Mouse (Mus musculus): ENCODE data around the gene Aldoc. TPM values are rescaled to one million over a fixed set of nuclear protein-coding genes. Genes with fewer than 3 reads are reported as not detected.

Aldoc gene
- total RNA-seq, 2 experiments from 2014 or later = 852 to 862 TPM

DNA sequence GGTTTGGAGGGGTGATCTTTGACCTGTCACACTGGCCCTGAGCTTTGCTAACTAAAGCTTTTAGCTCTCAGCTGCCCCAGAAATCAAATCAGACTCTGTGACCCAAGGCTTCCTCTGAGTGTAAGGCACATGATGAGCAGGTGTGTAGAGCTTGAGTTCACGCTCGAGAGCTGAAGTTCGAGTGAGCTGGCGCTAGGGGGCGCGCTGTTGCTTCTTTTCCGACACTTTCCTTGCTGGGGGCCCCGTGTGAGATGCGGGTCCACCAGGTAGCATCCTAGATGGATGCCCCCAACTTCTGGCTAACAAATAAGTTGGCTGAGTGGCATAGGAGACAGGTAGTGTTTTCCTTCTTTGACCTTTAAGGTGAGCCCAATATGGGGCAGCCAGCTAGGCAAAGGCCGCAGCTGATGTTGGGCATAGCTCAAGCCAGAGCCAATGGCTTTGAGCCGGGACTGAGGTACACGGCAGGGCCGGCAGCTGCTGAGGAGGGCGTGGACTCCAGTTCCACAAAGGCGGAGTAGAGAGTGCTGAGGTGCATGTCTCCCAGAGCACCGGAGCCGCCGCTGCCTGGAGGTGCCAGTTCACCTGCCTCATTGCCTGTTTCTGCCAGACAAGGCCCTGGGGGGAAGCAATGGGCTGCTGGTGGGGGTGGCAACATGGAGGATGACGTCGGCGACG is 35.7 kb downstream of the Aldoc start:
- peak in 1 of 2 experiments; percentile 54 for DNase-seq (ENCODE audit: extremely low spot score in 1 of 2, low spot score in 1 of 2)

DNA sequence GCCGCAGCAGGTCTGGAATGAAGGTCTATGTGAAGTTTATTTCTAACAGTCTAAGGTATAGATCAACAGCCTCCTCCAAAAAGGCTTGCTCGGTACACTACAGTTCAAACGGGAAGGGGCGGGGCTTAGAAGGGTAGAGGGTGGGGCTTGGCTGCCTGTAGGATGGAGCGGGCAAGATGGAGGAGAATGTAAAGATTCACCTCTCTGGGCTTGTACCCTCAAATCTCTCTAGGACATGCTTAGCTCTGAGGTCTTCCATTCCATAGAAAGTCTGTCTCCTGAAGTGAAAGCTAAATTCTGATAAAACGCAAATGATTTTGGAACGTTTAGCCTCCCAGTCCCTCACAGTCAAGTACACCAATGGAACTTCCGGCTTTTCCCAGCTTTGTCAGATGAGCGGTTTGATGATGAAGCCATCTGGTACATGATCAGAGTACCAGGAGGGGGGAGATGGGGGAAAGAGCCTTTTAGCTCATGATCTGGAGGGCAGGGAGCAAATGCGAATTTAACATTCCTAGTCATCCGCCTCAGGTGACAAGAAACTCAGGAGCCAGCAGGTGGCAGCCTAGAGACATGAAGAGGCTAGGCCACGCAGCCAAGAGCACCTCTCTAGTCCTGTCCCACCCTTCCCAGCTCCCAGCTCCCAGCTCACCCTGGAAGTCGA is 37.5 kb downstream of the Aldoc start:
- peak; percentile 58 to 86 for DNase-seq (ENCODE audit: extremely low spot score in 1 of 2, low spot score in 1 of 2)

DNA sequence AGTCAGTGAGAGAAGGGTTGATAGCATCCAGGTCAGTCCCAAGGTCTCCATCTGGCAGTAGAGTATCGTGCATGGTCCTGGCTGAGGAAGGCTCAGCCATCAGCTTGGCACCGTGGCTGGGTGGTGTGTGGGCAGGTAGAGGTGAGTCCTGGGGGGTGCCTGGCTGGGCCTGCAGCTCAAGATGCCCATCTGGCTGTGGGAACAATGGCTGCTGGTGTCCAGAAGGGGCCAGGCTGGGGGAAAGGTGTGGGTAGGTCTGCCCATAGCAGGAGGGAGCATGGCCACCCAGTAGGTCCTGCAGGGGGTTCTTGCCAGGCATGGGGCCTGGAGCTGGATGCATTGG is 38.0 kb downstream of the Aldoc start:
- DNase-seq (ENCODE audit: extremely low spot score in 1 of 2, low spot score in 1 of 2) = no peak

DNA sequence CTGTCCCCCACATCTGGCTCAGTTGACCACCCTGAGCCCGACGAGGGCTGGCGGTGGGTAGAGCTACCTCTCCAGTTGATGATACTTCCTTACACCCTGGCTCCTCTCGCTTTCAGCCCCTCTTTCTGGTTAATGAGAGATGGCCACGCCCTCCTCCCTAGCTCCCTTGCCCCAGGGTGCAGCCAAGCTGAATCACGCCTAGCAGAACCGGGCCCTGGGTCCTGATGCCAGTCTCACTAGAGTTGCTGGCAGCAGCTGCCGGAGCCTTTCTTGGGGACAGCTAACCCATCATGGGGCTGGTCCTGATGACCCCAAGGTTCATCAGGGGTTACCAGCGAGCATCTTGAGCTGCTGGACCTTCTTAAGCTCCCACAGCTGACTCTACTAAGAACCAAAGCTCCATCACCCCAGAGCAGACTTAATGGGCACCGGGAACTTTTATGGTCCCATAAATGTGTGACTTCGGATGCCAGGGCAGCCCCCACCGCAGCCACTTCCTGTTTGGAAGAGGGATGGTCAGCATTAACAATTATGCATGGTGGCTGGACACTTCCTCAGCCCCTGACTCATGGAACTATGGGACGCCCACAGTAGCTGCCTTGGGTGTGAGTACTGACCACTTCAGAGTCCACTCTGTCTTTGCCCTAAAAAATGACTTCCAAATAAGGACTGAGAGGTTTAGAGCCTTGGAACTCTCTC is 40.7 kb downstream of the Aldoc start:
- DNase-seq (ENCODE audit: extremely low spot score in 1 of 2, low spot score in 1 of 2) = no peak

DNA sequence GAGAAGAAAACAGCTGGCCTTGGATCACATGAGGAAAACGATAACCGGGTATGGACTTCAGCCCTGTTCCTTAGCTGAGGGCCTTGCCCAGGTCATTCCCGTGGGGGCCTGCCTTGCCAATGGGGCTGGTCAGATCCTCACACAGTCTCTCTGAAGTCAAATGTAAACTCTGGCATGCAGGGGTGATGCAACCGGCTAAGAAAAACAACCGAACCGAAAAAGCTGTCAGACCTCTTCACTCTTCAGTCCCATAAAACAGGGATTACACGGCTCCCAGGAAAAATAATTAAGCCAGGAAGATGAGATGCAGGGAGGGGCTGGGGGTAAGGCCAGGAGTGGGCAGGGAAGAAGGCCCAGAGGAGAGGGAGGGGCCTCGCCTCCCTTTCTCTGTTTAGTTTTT is 41.3 kb downstream of the Aldoc start:
- no peak for DNase-seq (ENCODE audit: extremely low spot score in 1 of 2, low spot score in 1 of 2)

DNA sequence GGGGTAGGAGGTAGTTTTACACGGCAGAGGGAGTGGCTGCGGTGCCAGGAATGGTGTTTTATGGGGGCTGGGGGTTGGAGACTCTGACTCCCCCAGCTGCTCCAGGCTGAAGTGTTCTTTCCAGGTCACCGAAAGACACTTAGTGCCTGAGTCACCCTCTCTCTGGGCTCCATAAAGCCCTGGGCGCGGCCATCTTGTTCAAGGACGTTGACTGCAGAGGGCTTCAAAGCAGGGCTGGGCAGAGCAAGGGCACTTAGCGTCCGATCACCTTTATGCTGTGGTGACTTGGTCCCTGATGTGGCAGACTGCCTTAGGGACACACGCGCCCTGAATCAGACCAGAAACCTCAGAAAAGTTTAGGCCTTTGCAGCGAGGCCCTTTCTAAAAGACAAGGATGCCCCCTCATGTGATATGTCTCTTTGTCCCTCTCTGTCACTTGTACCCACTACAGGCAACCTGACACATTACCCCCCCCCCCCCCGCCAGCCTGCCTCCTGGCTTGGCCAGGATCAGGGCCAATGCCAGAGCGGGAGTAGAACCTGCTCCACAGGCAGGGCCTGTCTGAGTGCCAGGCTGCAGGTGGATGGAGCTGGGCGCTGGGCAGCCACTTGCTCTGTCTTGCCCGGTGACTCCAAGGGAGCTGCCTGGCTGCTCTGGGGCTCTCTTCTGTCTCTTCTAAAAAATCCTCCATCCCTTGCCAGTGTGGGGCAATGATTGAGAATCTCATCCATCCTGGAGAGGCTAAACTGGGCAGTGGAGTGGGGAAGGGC is 44.9 kb downstream of the Aldoc start:
- no peak for DNase-seq (ENCODE audit: extremely low spot score in 1 of 2, low spot score in 1 of 2)

DNA sequence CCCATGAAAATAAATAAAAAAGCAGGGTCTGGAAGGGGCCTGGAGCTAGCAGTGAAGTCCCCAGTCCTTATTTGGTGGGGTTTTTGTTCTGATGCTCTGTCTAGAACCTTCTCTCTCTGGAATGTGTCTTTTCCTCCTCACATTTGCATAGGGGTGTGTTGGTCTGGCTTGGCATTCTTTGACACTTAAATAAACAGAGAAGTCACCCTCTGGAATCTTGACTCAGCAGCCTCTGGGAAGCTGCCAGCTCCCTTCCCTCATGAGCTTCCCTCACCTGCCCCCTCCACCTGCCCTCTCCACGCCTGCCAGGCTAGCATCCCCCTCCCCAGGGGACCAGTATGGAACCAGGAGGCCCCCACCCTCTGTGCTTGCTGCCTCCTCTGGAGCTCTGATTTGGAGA is 47.6 kb downstream of the Aldoc start:
- DNase-seq (ENCODE audit: extremely low spot score in 1 of 2, low spot score in 1 of 2) = no peak

DNA sequence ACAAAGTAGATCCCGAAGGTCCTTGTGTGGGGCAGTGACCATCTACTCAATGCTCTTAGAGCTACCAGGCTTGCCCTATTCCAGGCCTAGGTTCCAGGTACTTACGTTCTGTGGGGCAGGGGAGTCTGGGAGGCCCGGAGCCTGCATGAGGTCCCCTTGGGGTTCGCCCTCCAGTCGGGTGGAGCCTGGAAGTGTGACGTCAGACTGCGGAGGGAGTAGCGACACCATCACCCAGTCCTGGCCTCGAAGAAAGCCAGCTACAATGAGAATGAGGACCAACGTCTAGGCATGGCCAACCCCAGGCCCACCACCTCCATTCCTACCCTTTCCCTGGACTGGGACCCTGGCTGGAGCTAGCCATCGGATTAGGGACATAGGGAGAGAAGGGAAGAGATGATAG is 48.9 kb downstream of the Aldoc start:
- DNase-seq (ENCODE audit: extremely low spot score in 1 of 2, low spot score in 1 of 2) = no peak

DNA sequence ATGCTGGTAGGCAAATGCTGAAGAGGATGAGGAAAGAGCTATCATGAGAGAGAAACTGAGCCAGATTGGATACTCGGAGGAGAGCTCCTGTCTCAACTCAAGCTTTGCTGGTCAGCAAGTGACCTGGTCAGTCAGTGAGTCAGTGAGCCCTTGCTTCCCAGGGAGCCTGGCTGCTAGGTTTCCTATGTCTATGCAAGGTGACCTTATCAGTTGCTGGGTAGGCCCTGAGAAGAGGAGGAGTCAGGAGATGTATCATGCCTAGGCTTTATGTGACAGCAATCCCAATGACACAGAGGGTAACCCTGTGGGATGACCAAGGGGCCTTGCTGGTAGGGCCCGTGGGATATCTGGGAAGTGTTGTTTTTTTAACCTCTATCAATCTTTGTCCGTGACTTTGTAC is 49.4 kb downstream of the Aldoc start:
- no peak for DNase-seq (ENCODE audit: extremely low spot score in 1 of 2, low spot score in 1 of 2)

DNA sequence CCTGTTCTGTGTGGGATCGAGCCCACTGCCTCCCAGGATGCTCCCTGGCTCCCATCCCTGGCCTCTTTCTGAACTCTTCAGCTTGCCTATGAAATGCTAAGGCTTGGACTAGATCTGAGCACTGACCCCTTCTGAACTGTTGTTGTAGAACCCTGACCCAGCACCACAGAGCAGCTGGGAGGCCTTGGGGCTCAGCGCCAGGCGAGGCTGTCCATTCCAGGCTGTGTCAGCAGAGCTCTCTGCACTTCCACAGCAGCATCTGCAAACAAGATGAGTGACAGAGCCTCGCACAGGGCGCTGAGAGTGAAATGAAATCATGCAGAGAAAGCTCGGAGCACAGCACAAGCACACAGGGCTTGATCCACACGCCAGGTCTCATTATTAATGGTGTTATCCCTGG is 49.8 kb downstream of the Aldoc start:
- DNase-seq (ENCODE audit: extremely low spot score in 1 of 2, low spot score in 1 of 2) = no peak

DNA sequence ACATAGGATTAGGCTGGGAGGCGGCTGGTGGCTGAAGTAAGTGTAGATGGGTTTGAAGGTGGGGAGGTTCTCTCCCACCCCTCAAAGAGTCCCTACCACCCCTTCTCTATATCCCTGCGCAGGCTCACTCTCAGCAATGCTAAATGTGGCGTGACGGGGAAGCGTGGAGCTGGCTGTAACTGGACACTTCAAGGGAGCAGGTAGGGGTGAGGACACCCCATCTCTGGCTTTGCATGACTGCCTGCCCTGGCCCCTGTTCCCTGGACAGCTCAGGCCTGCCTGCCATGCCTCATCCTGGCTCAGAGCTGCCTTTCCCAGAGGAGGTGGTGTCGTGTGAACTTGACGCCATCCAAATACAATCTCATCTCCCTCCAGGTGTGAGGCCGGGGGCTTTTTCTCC is 51.4 kb downstream of the Aldoc start:
- no peak for DNase-seq (ENCODE audit: extremely low spot score in 1 of 2, low spot score in 1 of 2)

Other genes starting within 250 kb of the Aldoc start
- gene Eral1, start 242.6 kb upstream of the Aldoc start, total RNA-seq (2021) = 10 to 100 TPM; 18.6 to 21.1 TPM
- gene Fam222b, start 228.3 kb upstream of the Aldoc start, total RNA-seq (2021) = 10 to 100 TPM; 27.6 to 33.4 TPM
- gene Traf4, start 157.4 kb upstream of the Aldoc start, total RNA-seq (2021) = 10 to 100 TPM; 16.1 to 19.9 TPM
- 1 to 10 TPM; 3.1 to 3.3 TPM for gene Nek8, start 146.3 kb upstream of the Aldoc start, total RNA-seq (2021)
- 10 to 100 TPM; 23.8 to 29.7 TPM for gene Tlcd1, start 146.3 kb upstream of the Aldoc start, total RNA-seq (2021)
- gene Rpl23a, start 139.4 kb upstream of the Aldoc start, total RNA-seq (2021) = 100 to 1,000 TPM; 678 to 771 TPM
- gene Rab34, start 134.5 kb upstream of the Aldoc start, total RNA-seq (2021) = 10 to 100 TPM; 26.1 to 37.3 TPM
- gene Proca1, start 129.6 kb upstream of the Aldoc start, total RNA-seq (2021) = 1 to 10 TPM; 5.0 to 5.4 TPM
- gene Sdf2, start 77.2 kb upstream of the Aldoc start, total RNA-seq (2021) = 10 to 100 TPM; 61.1 to 69.4 TPM
- gene Supt6, start 77.0 kb upstream of the Aldoc start, total RNA-seq (2021) = 100 to 1,000 TPM; 110 to 123 TPM
- gene 2610507B11Rik, start 61.2 kb upstream of the Aldoc start, total RNA-seq (2021) = 100 to 1,000 TPM; 193 to 209 TPM
- 1 to 10 TPM; 4.0 to 5.6 TPM for gene BC030499, start 32.1 kb upstream of the Aldoc start, total RNA-seq (2021)
- gene Spag5, start 21.4 kb upstream of the Aldoc start, total RNA-seq (2021) = 1 to 10 TPM; 4.2 to 4.6 TPM
- 10 to 100 TPM; 62.2 to 65.8 TPM for gene Pigs, start 5.4 kb downstream of the Aldoc start, total RNA-seq (2021)
- 10 to 100 TPM; 29.6 to 32.5 TPM for gene Unc119, start 20.5 kb downstream of the Aldoc start, total RNA-seq (2021)
- not detected for gene Foxn1, start 63.6 kb downstream of the Aldoc start, total RNA-seq (2021)
- not detected for gene Slc13a2, start 99.2 kb downstream of the Aldoc start, total RNA-seq (2021)
- gene Slc46a1, start 142.7 kb downstream of the Aldoc start, total RNA-seq (2021) = 10 to 100 TPM; 10.6 to 11.2 TPM
- 10 to 100 TPM; 39.5 to 40.8 TPM for gene Sarm1, start 174.8 kb downstream of the Aldoc start, total RNA-seq (2021)
- 10 to 100 TPM; 57.9 to 64.0 TPM for gene Vtn, start 176.1 kb downstream of the Aldoc start, total RNA-seq (2021)
- gene Sebox, start 180.5 kb downstream of the Aldoc start, total RNA-seq (2021) = 1 to 10 TPM; 5.0 to 5.5 TPM
- 10 to 100 TPM; 40.7 to 44.5 TPM for gene Tmem199, start 189.2 kb downstream of the Aldoc start, total RNA-seq (2021)
- 100 to 1,000 TPM; 122 TPM for gene Poldip2, start 189.2 kb downstream of the Aldoc start, total RNA-seq (2021)
- gene Tnfaip1, start 213.4 kb downstream of the Aldoc start, total RNA-seq (2021) = 10 to 100 TPM; 34.7 to 35.5 TPM
- 10 to 100 TPM; 80.0 to 83.0 TPM for gene Ift20, start 213.4 kb downstream of the Aldoc start, total RNA-seq (2021)
- gene Tmem97, start 227.8 kb downstream of the Aldoc start, total RNA-seq (2021) = 10 to 100 TPM; 14.4 to 15.5 TPM